8 mouse cellular contexts compared by ENCODE assay signal in the genomic region with DNA sequence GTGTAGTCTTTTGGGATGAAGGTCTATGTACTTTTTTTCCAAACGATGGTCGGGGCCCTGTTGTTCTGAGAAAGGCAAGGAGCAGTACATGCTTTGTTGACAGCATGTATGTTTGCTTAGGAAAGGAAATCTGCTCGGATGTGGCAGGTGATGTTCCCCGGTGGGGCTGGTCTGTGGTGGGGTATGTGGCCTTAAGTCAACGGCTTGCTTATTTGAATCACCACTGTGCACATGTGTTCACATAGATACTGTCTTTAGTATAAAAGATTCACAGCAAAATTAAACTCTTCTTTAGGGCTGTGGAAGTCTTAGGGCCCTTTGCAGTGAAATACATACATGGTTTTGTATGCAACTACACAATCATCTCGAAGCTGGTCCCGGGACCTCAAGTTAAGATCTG. TPM values are rescaled to one million over a fixed set of nuclear protein-coding genes. Genes with fewer than 3 reads are reported as not detected.
DNase-seq lines count a peak whose midpoint lies in the region; ATAC-seq and TF ChIP-seq lines count a peak whose summit lies in the region.

No protein-coding gene starts in this region.

- ATAC-seq in hindbrain, embryonic 14.5 days (ENCODE audit: low FRiP score), result no peak
- no peak for ATAC-seq in midbrain, postnatal 0 days (ENCODE audit: low FRiP score)

- peak; percentile 80 for DNase-seq in heart, adult 11 months
- DNase-seq in heart, postnatal 14 days, result no peak
- peak; percentile 60 for DNase-seq in T-cell, adult 2 months (ENCODE audit: low spot score)
- no peak for DNase-seq in hindbrain, embryonic 14.5 days (ENCODE audit: low spot score)
- no peak for DNase-seq in midbrain, postnatal 0 days (ENCODE audit: low spot score)
- DNase-seq in adrenal gland, postnatal 10 days, result no peak
- DNase-seq in layer of hippocampus, postnatal 25 days (ENCODE audit: extremely low spot score in 1 of 2, low spot score in 1 of 2), result no peak
- DNase-seq in right cerebral cortex, postnatal 10 days (ENCODE audit: low spot score in 2 of 2), result no peak

- peaks cover 20% of the 10 kb centered on the region for H3K4me1 ChIP-seq in hindbrain, embryonic 14.5 days (replicated peaks; ENCODE audit: control insufficient read depth, insufficient read depth, low read length)
- H3K4me1 ChIP-seq in midbrain, postnatal 0 days (ENCODE audit: insufficient read depth, low read length), result peaks cover 9% of the 10 kb centered on the region

- peak overlapping the region; percentile 97; the same call in 1 of the 2 replicates for H3K27ac ChIP-seq in hindbrain, embryonic 14.5 days
- H3K27ac ChIP-seq in midbrain, postnatal 0 days (ENCODE audit: low read depth, low read length), result no peak overlapping the region

- intact Hi-C loops in heart, postnatal 14 days (cut with DNase I), result no loop called here

- TF ChIP-seq CTCF in midbrain, postnatal 0 days (IDR thresholded peaks at IDR 0.05), result no peak

- peak overlapping the region; percentile 96 for H3K4me3 ChIP-seq in hindbrain, embryonic 14.5 days (replicated peaks; ENCODE audit: low read length)
- peak overlapping the region; percentile 63 for H3K4me3 ChIP-seq in midbrain, postnatal 0 days (ENCODE audit: low read depth, low read length)

- no peaks in the 10 kb centered on the region for H3K36me3 ChIP-seq in hindbrain, embryonic 14.5 days (replicated peaks; ENCODE audit: control insufficient read depth, insufficient read depth)
- no peaks in the 10 kb centered on the region for H3K36me3 ChIP-seq in midbrain, postnatal 0 days (ENCODE audit: insufficient read depth, low read length)

- 35% methylated on average over 7 of the region's 7 CpGs for WGBS in hindbrain, embryonic 14.5 days
- WGBS in midbrain, postnatal 0 days, result 29% methylated on average over 7 of the region's 7 CpGs

- H3K4me2 ChIP-seq in hindbrain, embryonic 14.5 days (replicated peaks), result peak overlapping the region; percentile 75
- peak overlapping the region; percentile 84 for H3K4me2 ChIP-seq in midbrain, postnatal 0 days (ENCODE audit: low read depth, low read length, poor library complexity, severe bottlenecking)

- no peaks in the 10 kb centered on the region for H3K27me3 ChIP-seq in hindbrain, embryonic 14.5 days (ENCODE audit: control insufficient read depth, insufficient read depth, low read length)
- no peaks in the 10 kb centered on the region for H3K27me3 ChIP-seq in midbrain, postnatal 0 days (ENCODE audit: insufficient read depth, low read length)

- no peaks in the 10 kb centered on the region for H3K9me3 ChIP-seq in hindbrain, embryonic 14.5 days (ENCODE audit: control insufficient read depth, low read length)
- no peaks in the 10 kb centered on the region for H3K9me3 ChIP-seq in midbrain, postnatal 0 days (ENCODE audit: low read length)

- peak overlapping the region; percentile 97 for H3K9ac ChIP-seq in hindbrain, embryonic 14.5 days
- H3K9ac ChIP-seq in midbrain, postnatal 0 days (replicated peaks; ENCODE audit: low read length, poor library complexity, severe bottlenecking), result peak overlapping the region; percentile 97

RNA-seq across cellular contexts. Expression of gene Zfp652, which starts 1.9 kb away (rescaled TPM):
- total RNA-seq in heart, postnatal 14 days (2021), result 10 to 100 TPM; 45.9 to 46.5 TPM
- 10.9 and 12.8 TPM in 2 replicates for polyA plus RNA-seq in hindbrain, embryonic 14.5 days (2014; fragmentation: Nextera tagmentation; extraction: Ambion mirVana)
- total RNA-seq in midbrain, postnatal 0 days (2014; rRNA removed), result 25.3 and 25.7 TPM in 2 replicates
- polyA plus RNA-seq in midbrain, postnatal 0 days (2015; fragmentation: Nextera tagmentation; extraction: Ambion mirVana), result 12.6 and 13.2 TPM in 2 replicates
- total RNA-seq in adrenal gland, postnatal 10 days (2021), result 10 to 100 TPM; 42.8 to 46.6 TPM
- total RNA-seq in layer of hippocampus, postnatal 25 days (2021), result 10 to 100 TPM; 43.8 to 51.8 TPM

RNA-seq across cellular contexts. Expression of gene B130006D01Rik, which starts 9.0 kb away (rescaled TPM):
- under 1 TPM; 0.53 to 0.61 TPM for total RNA-seq in heart, postnatal 14 days (2021)
- polyA plus RNA-seq in hindbrain, embryonic 14.5 days (2014; fragmentation: Nextera tagmentation; extraction: Ambion mirVana), result 0.83 and 1.6 TPM in 2 replicates
- total RNA-seq in midbrain, postnatal 0 days (2014; rRNA removed), result 0.66 and 2.1 TPM in 2 replicates
- 0.32 and 0.51 TPM in 2 replicates for polyA plus RNA-seq in midbrain, postnatal 0 days (2015; fragmentation: Nextera tagmentation; extraction: Ambion mirVana)
- 1 to 10 TPM in 1 of 2 experiments, under 1 TPM in 1; 0.27 to 1.3 TPM for total RNA-seq in adrenal gland, postnatal 10 days (2021)
- 1 to 10 TPM in 1 of 2 experiments, under 1 TPM in 1; 0.69 to 2.0 TPM for total RNA-seq in layer of hippocampus, postnatal 25 days (2021)

RNA-seq across cellular contexts. Expression of gene Phb, which starts 47.7 kb away (rescaled TPM):
- total RNA-seq in heart, postnatal 14 days (2021), result 100 to 1,000 TPM; 338 to 341 TPM
- 200 and 220 TPM in 2 replicates for polyA plus RNA-seq in hindbrain, embryonic 14.5 days (2014; fragmentation: Nextera tagmentation; extraction: Ambion mirVana)
- total RNA-seq in midbrain, postnatal 0 days (2014; rRNA removed), result 132 and 137 TPM in 2 replicates
- 207 and 222 TPM in 2 replicates for polyA plus RNA-seq in midbrain, postnatal 0 days (2015; fragmentation: Nextera tagmentation; extraction: Ambion mirVana)
- total RNA-seq in adrenal gland, postnatal 10 days (2021), result 100 to 1,000 TPM; 341 to 361 TPM
- 100 to 1,000 TPM in 1 of 2 experiments, 10 to 100 TPM in 1; 94.5 to 106 TPM for total RNA-seq in layer of hippocampus, postnatal 25 days (2021)

Comparison
In these comparisons a context has a peak if more than half of its experiments do, and no peak if none do; other contexts are left out.
1. DNase-seq: peak in heart, adult 11 months (single experiment) and T-cell, adult 2 months (single experiment); none in heart, postnatal 14 days (0 of 2), hindbrain, embryonic 14.5 days (single experiment), midbrain, postnatal 0 days (single experiment), adrenal gland, postnatal 10 days (single experiment), layer of hippocampus, postnatal 25 days (0 of 2) and right cerebral cortex, postnatal 10 days (0 of 2).